Mouse (Mus musculus) midbrain, embryonic 14.5 days (tissue): ENCODE measurements around the gene Ptges2. TPM values are rescaled to one million over a fixed set of nuclear protein-coding genes. Genes with fewer than 3 reads are reported as not detected.

Experiments used
- ATAC-seq: fragments of 200-750 bp; cut with Nextera tagmentation; 2 replicates; pipeline ENCODE4 v1.8.0; 2017; ENCODE audit warnings: moderate number of reproducible peaks, moderate library complexity; ENCODE audit not compliant: low FRiP score, low TSS enrichment
- DNase-seq: peaks from one replicate; pipeline ENCODE4 v3.0.0-alpha.2; 2015
- H3K27ac ChIP-seq: fragments of 300-500 bp; sonication (generic); replicated peaks from 2 replicates; pipeline ENCODE4 v1.5.1; 2014; ENCODE audit warnings: mild to moderate bottlenecking, low read depth, low read length, moderate library complexity
- H3K27me3 ChIP-seq: fragments of 300-500 bp; sonication (generic); 2 replicates; pipeline ENCODE4 v1.6.1; 2014; ENCODE audit warnings: low read length, control low read depth, mixed read lengths; ENCODE audit not compliant: control insufficient read depth, insufficient read depth
- H3K36me3 ChIP-seq: fragments of 300-500 bp; sonication (generic); 2 replicates; pipeline ENCODE4 v1.6.1; 2014; ENCODE audit warnings: low read length, control low read depth; ENCODE audit not compliant: control insufficient read depth, insufficient read depth
- H3K4me1 ChIP-seq: fragments of 300-500 bp; sonication (generic); 2 replicates; pipeline ENCODE4 v1.6.1; 2014; ENCODE audit warnings: mild to moderate bottlenecking, antibody characterized with exemption, low read length, control low read depth; ENCODE audit not compliant: control insufficient read depth, insufficient read depth
- H3K4me2 ChIP-seq: fragments of 300-500 bp; sonication (generic); 2 replicates; pipeline ENCODE4 v1.6.1; 2014; ENCODE audit warnings: mild to moderate bottlenecking, low read length, moderate library complexity
- H3K4me3 ChIP-seq: fragments of 300-500 bp; sonication (generic); replicated peaks from 2 replicates; pipeline ENCODE4 v1.5.1; 2014; ENCODE audit warnings: low read depth, low read length
- H3K9ac ChIP-seq: fragments of 300-500 bp; sonication (generic); replicated peaks from 2 replicates; pipeline ENCODE4 v1.6.1; 2014; ENCODE audit warnings: mild to moderate bottlenecking, low read length, moderate library complexity
- H3K9me3 ChIP-seq: fragments of 300-500 bp; sonication (generic); 2 replicates; pipeline ENCODE4 v1.6.1; 2016; ENCODE audit warnings: low read length, control low read depth, mixed read lengths; ENCODE audit not compliant: control insufficient read depth
- WGBS: fragments of 180-500 bp; shearing (Covaris S2); extraction: QIAGEN DNeasy Blood & Tissue Kit; methylation state at CpG from one replicate; pipeline ENCODE4 v1.1.7; 2014; 5-methylcytosine and 5-hydroxymethylcytosine counted together
- polyA plus RNA-seq: library from polyadenylated mRNA; unstranded; fragments of >200 nt; fragmentation: Nextera tagmentation; extraction: Ambion mirVana; gene quantifications from 2 replicates; pipeline ENCODE4 v1.2.1, GENCODE M21; 2014

The Ptges2 gene
- polyA plus RNA-seq, 1 experiment from 2014 or later: 46.2 TPM

DNA sequence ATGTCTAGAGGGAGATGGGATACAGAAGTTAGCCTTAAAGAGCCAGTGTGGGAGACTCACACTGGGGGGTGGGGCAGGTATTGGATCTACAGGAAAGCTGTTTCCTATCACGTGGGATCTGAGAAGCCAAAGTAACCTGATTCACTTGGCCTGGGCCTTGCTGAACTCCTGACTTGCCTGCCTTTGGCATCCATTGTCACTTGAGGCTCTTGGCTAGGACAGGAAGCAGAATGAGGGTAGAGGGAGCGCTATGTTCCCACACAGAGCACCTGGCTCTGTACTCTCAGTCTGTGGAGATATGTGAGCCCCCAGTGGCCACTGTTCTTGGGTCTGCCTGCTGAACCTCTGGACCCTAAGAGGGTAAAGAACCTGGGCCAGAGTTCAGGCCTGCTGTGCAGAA, 20.9 kb downstream of the Ptges2 start:
- no peak for ATAC-seq
- H3K27me3 ChIP-seq: no peaks in the 10 kb centered on the region
- H3K36me3 ChIP-seq: peaks cover 79% of the 10 kb centered on the region
- no peak overlapping the region for H3K9ac ChIP-seq
- 88% methylated on average over 2 of the region's 2 CpGs for WGBS
- no peak overlapping the region for H3K4me2 ChIP-seq
- H3K4me3 ChIP-seq: no peak overlapping the region
- DNase-seq: no peak
- H3K9me3 ChIP-seq: no peaks in the 10 kb centered on the region
- H3K4me1 ChIP-seq: no peaks in the 10 kb centered on the region
- H3K27ac ChIP-seq: no peak overlapping the region

DNA sequence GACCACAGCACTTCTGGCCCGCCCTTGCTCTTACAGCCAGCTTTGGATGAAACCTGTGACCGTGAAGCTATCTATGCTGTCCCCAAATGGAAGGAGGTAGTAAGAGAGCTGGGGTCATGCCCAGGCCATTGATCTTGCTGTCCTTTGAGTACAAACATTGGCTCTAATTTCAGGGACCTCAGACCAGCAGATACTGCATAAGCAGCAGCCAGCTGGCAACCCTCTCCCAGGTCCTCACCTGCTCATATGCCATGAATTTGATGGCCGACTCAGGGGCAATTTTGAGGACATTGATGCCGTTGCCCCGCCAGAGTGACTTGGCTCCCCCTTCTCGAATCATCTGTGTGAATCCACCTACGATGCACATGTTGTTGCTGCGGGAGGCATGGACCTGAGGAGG, 21.8 kb downstream of the Ptges2 start:
- no peaks in the 10 kb centered on the region for H3K4me1 ChIP-seq
- H3K27ac ChIP-seq: no peak overlapping the region
- no peak overlapping the region for H3K4me3 ChIP-seq
- no peaks in the 10 kb centered on the region for H3K27me3 ChIP-seq
- no peak overlapping the region for H3K9ac ChIP-seq
- H3K4me2 ChIP-seq: no peak overlapping the region
- 94% methylated on average over 8 of the region's 8 CpGs for WGBS
- H3K9me3 ChIP-seq: no peaks in the 10 kb centered on the region
- H3K36me3 ChIP-seq: peaks cover 80% of the 10 kb centered on the region
- DNase-seq: no peak
- ATAC-seq: no peak

DNA sequence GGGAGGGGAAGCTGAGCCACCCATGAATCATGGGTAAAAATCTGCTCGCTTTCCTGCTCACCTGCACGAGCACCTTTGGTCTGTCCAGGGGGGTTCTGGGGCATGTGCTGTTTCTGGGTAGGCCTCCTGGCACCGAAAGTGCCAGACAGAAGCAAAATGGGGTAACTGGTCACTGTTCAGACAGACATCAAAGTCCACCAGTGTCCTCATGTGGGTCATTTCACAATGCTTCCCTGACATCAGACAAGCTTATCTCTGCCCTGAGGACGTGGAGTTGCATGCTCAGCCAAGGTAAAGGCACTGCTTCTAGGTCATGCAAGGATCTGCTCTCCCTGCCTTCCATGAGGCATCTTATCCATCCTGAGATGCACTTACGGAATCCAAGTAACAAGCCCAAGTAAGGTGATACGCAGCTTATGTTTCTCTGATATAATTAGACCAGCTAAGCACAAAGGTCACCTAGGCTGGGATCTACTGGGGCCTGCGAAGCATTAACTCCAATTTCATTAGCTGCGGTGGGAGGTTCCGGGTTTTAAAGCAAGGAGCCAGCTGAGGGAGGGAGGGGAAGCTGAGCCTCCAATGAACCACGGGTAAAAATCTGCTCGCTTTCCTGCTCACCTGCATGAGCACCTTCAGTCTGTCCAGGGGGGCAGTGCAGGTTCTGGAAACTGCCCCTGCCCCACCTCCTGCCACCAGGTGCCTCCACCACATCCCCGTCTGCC, 22.9 kb downstream of the Ptges2 start:
- no peak overlapping the region for H3K4me3 ChIP-seq
- no peaks in the 10 kb centered on the region for H3K9me3 ChIP-seq
- H3K36me3 ChIP-seq: peaks cover 80% of the 10 kb centered on the region
- 92% methylated on average over 12 of the region's 12 CpGs for WGBS
- no peak overlapping the region for H3K4me2 ChIP-seq
- no peak overlapping the region for H3K27ac ChIP-seq
- H3K27me3 ChIP-seq: no peaks in the 10 kb centered on the region
- ATAC-seq (no peak), DNase-seq (no peak)
- peaks cover 8% of the 10 kb centered on the region for H3K4me1 ChIP-seq
- no peak overlapping the region for H3K9ac ChIP-seq

DNA sequence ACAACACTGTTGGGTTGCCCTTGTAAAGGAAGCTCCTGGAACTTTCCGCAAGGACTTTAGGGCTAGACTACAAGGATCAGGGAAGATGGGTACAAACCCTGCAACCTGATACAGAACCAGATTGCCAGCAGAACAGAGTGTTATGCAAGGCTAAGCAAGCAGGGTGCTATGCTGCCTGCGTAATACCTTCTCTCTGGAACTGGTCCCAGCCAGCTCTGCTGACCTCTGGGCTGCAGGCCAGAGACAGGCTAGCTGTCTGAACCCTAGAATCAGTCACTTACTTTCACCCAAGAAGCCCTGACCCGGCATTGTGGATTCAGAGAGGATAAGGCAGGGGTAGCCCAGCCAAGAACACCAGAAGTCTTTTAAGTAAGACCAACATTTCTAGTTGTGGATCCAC, 23.7 kb downstream of the Ptges2 start:
- 95% methylated on average over 3 of the region's 3 CpGs for WGBS
- peaks cover 16% of the 10 kb centered on the region for H3K4me1 ChIP-seq
- no peaks in the 10 kb centered on the region for H3K27me3 ChIP-seq
- ATAC-seq (no peak), DNase-seq (no peak)
- H3K4me3 ChIP-seq: no peak overlapping the region
- no peak overlapping the region for H3K9ac ChIP-seq
- H3K9me3 ChIP-seq: no peaks in the 10 kb centered on the region
- no peak overlapping the region for H3K27ac ChIP-seq
- H3K36me3 ChIP-seq: peaks cover 72% of the 10 kb centered on the region
- no peak overlapping the region for H3K4me2 ChIP-seq

DNA sequence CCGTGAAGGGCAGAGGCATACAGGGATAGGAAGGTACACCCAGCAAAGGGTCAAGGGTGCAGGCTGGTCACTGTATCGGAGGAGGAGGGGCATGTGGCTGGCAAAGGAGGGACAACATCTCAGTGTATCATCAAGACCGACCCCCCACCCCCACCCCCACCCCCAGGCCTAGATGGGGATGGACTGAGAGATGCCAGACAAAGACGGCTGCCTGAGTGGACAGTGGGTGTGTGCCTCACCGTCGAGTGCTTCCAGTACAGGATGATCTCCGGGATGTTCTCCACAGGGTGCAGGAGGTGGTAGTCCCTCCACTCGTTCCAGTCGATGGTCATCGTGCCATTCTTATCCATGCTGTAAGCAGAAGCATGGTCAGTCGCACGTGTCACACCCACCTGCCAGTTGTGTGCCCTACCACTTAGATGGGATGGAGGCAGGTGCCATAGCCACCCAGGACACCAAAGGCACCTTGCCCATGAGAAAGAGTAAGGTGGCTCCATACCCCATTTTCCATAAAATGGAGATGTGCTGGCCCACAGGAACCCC, 24.4 kb downstream of the Ptges2 start:
- no peak overlapping the region for H3K27ac ChIP-seq
- H3K4me2 ChIP-seq: no peak overlapping the region
- WGBS: 93% methylated on average over 12 of the region's 12 CpGs
- H3K9me3 ChIP-seq: no peaks in the 10 kb centered on the region
- peaks cover 18% of the 10 kb centered on the region for H3K4me1 ChIP-seq
- no peak for ATAC-seq
- peaks cover 64% of the 10 kb centered on the region for H3K36me3 ChIP-seq
- no peak overlapping the region for H3K4me3 ChIP-seq
- H3K27me3 ChIP-seq: no peaks in the 10 kb centered on the region
- no peak overlapping the region for H3K9ac ChIP-seq
- no peak for DNase-seq

DNA sequence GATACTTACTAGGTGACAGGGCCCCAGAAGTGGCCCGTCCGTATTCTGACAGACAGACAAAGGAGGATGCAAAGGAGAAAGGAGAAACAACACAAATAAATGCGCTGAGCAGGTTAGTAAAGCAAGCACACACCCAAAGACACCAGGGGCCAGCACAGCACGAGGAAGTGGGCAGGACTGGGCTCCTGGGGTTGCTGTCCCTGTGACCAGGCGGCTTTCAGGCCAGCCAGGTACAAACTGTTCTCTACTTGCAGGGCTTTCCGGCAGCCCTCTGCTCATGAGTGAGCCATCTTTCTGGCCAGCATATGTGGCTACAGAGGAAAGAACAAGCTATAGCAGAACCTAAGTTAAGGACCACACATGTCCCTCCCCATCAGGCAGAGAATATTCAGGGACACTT, 25.0 kb downstream of the Ptges2 start:
- Histone ChIP-seq H3K9me3 (no peaks in the 10 kb centered on the region), H3K4me3 (no peak overlapping the region), H3K4me2 (no peak overlapping the region), H3K27ac (no peak overlapping the region), H3K27me3 (no peaks in the 10 kb centered on the region), H3K4me1 (peaks cover 18% of the 10 kb centered on the region), H3K36me3 (peaks cover 59% of the 10 kb centered on the region), H3K9ac (no peak overlapping the region)
- 90% methylated on average over 6 of the region's 6 CpGs for WGBS
- ATAC-seq (no peak), DNase-seq (no peak)

DNA sequence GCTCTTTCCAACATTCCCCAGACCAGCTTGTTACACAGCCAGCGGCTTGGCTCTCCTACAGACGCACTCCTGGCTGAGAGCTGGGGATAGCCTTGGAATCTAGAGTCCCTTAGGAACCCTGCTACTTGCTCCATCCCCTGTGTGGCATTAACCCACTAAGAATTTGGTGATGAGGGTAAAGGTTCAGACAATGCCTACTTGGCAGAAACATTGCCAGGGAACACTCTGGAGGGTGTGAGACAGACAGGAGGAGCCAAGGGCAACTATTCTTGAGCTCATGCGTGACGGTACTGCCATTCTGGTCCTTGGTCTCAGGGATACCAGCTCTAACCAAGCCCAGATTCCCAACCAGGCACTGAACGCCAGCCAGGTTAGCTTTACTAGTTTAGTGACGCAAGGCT, 26.2 kb downstream of the Ptges2 start:
- Histone ChIP-seq H3K4me2 (no peak overlapping the region), H3K9me3 (no peaks in the 10 kb centered on the region), H3K9ac (no peak overlapping the region), H3K4me3 (no peak overlapping the region), H3K4me1 (peaks cover 18% of the 10 kb centered on the region), H3K36me3 (peaks cover 47% of the 10 kb centered on the region), H3K27ac (no peak overlapping the region), H3K27me3 (no peaks in the 10 kb centered on the region)
- DNase-seq: no peak
- ATAC-seq: no peak
- WGBS: 93% methylated on average over 6 of the region's 6 CpGs

DNA sequence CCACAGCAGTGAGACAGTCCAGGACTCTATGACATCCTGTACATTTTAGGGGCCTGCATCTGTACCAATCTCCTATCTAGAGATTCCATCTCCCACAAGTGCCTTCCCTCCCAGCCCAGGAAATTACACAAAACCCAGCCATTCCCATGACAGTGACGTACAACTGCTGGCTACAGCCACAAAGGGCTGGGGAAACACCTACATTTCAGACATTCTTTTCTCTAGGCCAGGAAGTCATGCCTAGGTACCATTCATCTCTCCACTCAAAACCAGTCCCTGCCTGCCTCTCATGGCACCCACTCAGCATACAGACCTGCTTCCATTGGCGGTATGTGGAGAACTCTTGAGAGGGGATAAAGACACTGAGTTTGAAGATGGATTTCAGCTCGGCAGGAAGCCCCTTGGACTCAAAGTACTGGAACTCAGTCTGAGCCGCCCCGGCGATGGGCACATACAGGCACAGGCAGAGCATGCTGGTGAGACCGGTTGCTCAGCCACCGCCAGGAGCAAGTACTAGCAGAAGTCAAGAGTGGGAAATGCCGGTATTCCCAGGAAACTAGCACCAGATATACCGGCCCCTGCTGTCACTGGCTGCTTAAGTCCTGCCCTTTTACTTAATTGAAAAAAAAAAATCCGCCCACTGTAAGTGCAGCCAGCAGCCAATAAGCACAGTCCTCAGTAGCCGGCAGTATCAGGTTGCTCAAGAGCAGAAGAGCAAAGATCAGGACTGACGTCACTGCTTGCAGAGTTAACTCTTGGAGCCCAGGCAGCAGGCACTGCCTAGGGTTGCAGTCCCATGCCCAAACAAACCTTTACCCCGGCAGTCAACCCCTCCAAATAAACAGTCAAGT, 28.0 kb downstream of the Ptges2 start:
- H3K4me2 ChIP-seq: peak overlapping the region; percentile 67
- peaks cover 29% of the 10 kb centered on the region for H3K36me3 ChIP-seq
- H3K9me3 ChIP-seq: no peaks in the 10 kb centered on the region
- H3K27me3 ChIP-seq: no peaks in the 10 kb centered on the region
- peak overlapping the region; percentile 35 for H3K4me3 ChIP-seq
- peak overlapping the region; percentile 36 for H3K9ac ChIP-seq
- H3K4me1 ChIP-seq: peaks cover 32% of the 10 kb centered on the region
- DNase-seq: peak; percentile 86
- ATAC-seq: peak; percentile 87
- 2% methylated on average over 14 of the region's 14 CpGs for WGBS
- H3K27ac ChIP-seq: peak overlapping the region; percentile 67
